Mouse (Mus musculus) stomach, postnatal 0 days (tissue): Measurements from ENCODE around the gene Ralgapa2. TPM values are rescaled to one million over a fixed set of nuclear protein-coding genes. Genes with fewer than 3 reads are reported as not detected.

Source experiments
- ATAC-seq: fragments of 200-750 bp; cut with Nextera tagmentation; 2 replicates; pipeline ENCODE4 v1.8.0; 2017; ENCODE audit not compliant: low FRiP score, low TSS enrichment
- DNase-seq: peaks from one replicate; pipeline ENCODE4 v3.0.0-alpha.2; 2016; ENCODE audit warnings: low spot score
- H3K27ac ChIP-seq: fragments of 300-500 bp; sonication (generic); replicated peaks from 2 replicates; pipeline ENCODE4 v1.5.1; 2014; ENCODE audit warnings: mild to moderate bottlenecking, control low read depth
- H3K27me3 ChIP-seq: fragments of 300-500 bp; sonication (generic); 2 replicates; pipeline ENCODE4 v1.6.1; 2014; ENCODE audit warnings: low read length; ENCODE audit not compliant: control insufficient read depth, insufficient read depth
- H3K36me3 ChIP-seq: fragments of 300-500 bp; sonication (generic); 2 replicates; pipeline ENCODE4 v1.6.1; 2014; ENCODE audit warnings: low read length, mixed read lengths; ENCODE audit not compliant: control insufficient read depth, insufficient read depth
- H3K4me1 ChIP-seq: fragments of 300-500 bp; sonication (generic); replicated peaks from 2 replicates; pipeline ENCODE4 v1.6.1; 2014; ENCODE audit warnings: antibody characterized with exemption; ENCODE audit not compliant: control insufficient read depth, insufficient read depth
- H3K4me2 ChIP-seq: fragments of 300-500 bp; sonication (generic); replicated peaks from 2 replicates; pipeline ENCODE4 v1.6.1; 2014; ENCODE audit warnings: low read depth, mild to moderate bottlenecking, control low read depth, moderate library complexity
- H3K4me3 ChIP-seq: fragments of 300-500 bp; sonication (generic); 2 replicates; pipeline ENCODE4 v1.5.1; 2014; ENCODE audit warnings: low read depth, low read length, control low read depth
- H3K9ac ChIP-seq: fragments of 300-500 bp; sonication (generic); 2 replicates; pipeline ENCODE4 v1.6.1; 2014; ENCODE audit warnings: mild to moderate bottlenecking, low read length, control low read depth, mixed read lengths
- H3K9me3 ChIP-seq: fragments of 300-500 bp; sonication (generic); 2 replicates; pipeline ENCODE4 v1.6.1; 2016; ENCODE audit warnings: low read length; ENCODE audit not compliant: control insufficient read depth
- CTCF ChIP-seq: IDR thresholded peaks from 2 replicates; pipeline ENCODE4 v1.5.1; 2016; ENCODE audit warnings: antibody characterized with exemption, low read depth, mild to moderate bottlenecking, moderate library complexity
- EP300 ChIP-seq: optimal IDR thresholded peaks from 2 replicates; pipeline ENCODE3; 2016; ENCODE audit warnings: antibody characterized with exemption
- WGBS: fragments of 180-500 bp; shearing (Covaris S2); extraction: QIAGEN DNeasy Blood & Tissue Kit; methylation state at CpG from one replicate; pipeline ENCODE4 v1.1.7; 2014; 5-methylcytosine and 5-hydroxymethylcytosine counted together
- polyA plus RNA-seq: library from polyadenylated mRNA; unstranded; fragments of >200 nt; fragmentation: Nextera tagmentation; extraction: Ambion mirVana; gene quantifications from 2 replicates; pipeline ENCODE4 v1.2.1, GENCODE M21; 2015

Ralgapa2 gene
- polyA plus RNA-seq, 1 experiment from 2014 or later: 3.1 TPM

- 33% methylated on average over 4 of the region's 4 CpGs for WGBS
- H3K4me2 ChIP-seq: no peak overlapping the region
- no peak overlapping the region for H3K4me3 ChIP-seq
- no peaks in the 10 kb centered on the region for H3K9me3 ChIP-seq
- TF ChIP-seq CTCF (no peak), EP300 (no peak)
- H3K4me1 ChIP-seq: no peaks in the 10 kb centered on the region
- DNase-seq (no peak), ATAC-seq (no peak)
- H3K9ac ChIP-seq: no peak overlapping the region
- H3K36me3 ChIP-seq: no peaks in the 10 kb centered on the region
- no peak overlapping the region for H3K27ac ChIP-seq
- peaks cover 3% of the 10 kb centered on the region; the same call in 1 of the 2 replicates for H3K27me3 ChIP-seq
Observed at GRCm38 (mm10) chr2:146210968-146211367, 301.2 kb downstream of the Ralgapa2 start.

DNA sequence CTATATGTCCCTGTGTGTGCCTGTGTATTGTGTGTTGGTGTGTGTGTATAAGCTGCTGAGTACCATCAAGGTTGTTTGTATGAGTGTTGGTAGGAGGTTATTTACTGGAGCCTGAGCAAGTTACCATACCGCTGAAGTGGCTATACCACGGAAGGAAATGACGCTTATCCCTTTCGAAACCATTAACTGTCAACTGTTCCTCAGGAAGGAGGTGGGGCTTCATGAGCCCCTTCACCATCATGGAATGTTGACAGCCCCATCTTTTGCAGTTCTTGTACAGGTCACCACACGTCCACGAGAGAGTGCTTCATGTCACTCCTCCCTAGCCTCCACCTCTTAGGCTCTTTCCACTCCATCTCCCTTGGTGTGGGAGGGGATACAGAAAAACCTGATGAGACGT, 314.2 kb downstream of the Ralgapa2 start:
- no peaks in the 10 kb centered on the region for H3K9me3 ChIP-seq
- H3K4me3 ChIP-seq: no peak overlapping the region
- no peak overlapping the region for H3K4me2 ChIP-seq
- H3K9ac ChIP-seq: no peak overlapping the region
- H3K27me3 ChIP-seq: no peaks in the 10 kb centered on the region
- ATAC-seq (no peak; the same call in 1 of the 2 replicates), DNase-seq (no peak)
- no peak overlapping the region for H3K27ac ChIP-seq
- no peaks in the 10 kb centered on the region for H3K4me1 ChIP-seq
- WGBS: 63% methylated on average over 7 of the region's 7 CpGs
- no peaks in the 10 kb centered on the region for H3K36me3 ChIP-seq
- TF ChIP-seq CTCF: no peak
- no peak for TF ChIP-seq EP300

GRCm38 (mm10) chr2:146196126-146196525, 316.0 kb downstream of the Ralgapa2 start:
- TF ChIP-seq EP300 (no peak), CTCF (no peak)
- no peak for DNase-seq
- Histone ChIP-seq H3K9ac (no peak overlapping the region), H3K4me2 (no peak overlapping the region), H3K27ac (no peak overlapping the region), H3K4me1 (no peaks in the 10 kb centered on the region), H3K9me3 (no peaks in the 10 kb centered on the region), H3K27me3 (no peaks in the 10 kb centered on the region), H3K4me3 (no peak overlapping the region), H3K36me3 (no peaks in the 10 kb centered on the region)
- WGBS: 86% methylated on average over 11 of the region's 11 CpGs
- no peak for ATAC-seq
